Mouse (Mus musculus): Measurements from ENCODE around the gene Slc51a.
A peak's percentile ranks its signal among the peaks of the same experiment; 100 is the strongest.

Gene Slc51a

GRCm38 (mm10) chr16:32431047-32431591 lies 56.6 kb downstream of the Slc51a start:
- no peak for DNase-seq (ENCODE audit: inconsistent ontology term)

DNA sequence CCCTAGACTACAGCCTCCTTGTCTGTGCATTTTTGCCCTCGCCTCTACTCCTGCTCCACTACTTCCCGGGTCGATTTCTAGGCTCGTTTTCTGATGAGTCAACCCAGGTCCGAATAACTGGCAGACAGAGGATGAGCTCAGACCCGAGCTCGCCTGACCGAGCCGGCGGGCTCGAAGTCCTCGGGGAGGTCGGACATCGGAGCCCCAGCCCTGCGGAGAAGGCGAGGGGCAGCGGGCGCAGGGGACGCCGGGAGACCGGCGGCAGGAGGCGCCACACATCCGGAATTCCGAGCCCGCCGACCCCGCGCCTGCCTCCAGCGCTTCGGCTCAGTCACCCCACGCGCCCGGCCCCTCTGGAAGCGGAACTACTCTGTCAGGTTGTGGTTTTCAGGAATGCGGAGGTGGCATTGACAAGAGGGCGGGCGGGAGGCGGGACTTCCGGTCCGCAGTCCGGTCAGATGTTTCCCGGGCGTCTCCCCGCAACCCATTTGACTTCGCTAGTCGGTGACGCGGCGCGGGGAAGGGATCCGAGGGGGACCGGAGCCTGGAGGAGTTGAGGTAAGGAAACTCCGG lies 57.1 kb downstream of the Slc51a start, which contains the start of gene Pcyt1a:
Gene Pcyt1a (plus strand): TSS at position 448 of the 573 bp plus-strand sequence.
- DNase-seq (ENCODE audit: inconsistent ontology term), result peak; percentile 99

DNA sequence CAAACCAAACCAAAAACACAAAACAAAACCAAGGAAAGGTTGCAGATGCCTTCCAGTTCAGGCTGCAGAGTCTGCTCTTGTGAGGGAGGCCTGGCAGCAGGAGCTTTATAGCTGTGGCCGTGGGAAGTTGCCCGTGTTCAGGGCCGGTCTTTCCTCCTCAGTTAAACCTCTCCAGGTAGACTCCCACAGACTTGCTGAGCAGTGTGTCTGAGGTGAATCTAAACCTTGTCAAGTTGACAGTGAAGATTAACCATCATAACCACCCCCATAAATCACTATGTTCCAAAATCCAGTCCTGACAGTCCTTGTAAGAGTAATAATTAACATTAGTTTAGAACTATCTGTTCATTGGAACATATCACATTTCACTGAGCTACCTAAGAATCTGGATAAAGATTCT lies 60.2 kb downstream of the Slc51a start:
- DNase-seq (ENCODE audit: inconsistent ontology term), result no peak

Data from Muller cell, postnatal 12 days (primary cell).